Mouse (Mus musculus) yolk sac, embryonic 10.5 days (tissue): Measurements from ENCODE around the gene Gm8369.
"Not testable (repeated sequence)": the region's sequence is repeated elsewhere in the genome, so short reads cannot be mapped to it uniquely, and the experiment has no call there.

ENCODE experiments used
- DNase-seq: peaks from one replicate; pipeline ENCODE4 v3.0.0-alpha.2; 2017; ENCODE audit warnings: low spot score

Gm8369 gene

GRCm38 (mm10) chr19:11485746-11486145 lies at the start of gene Gm8369:
Gm8369 (plus strand) TSS chr19:11485938.
- DNase-seq: no peak

- no peak for DNase-seq
These were observed 42.4 kb upstream of the Gm8369 start, which contains the start of gene Ms4a4b for GRCm38 (mm10) chr19:11443338-11443737. Ms4a4b (plus strand) TSS chr19:11443553.

- DNase-seq: no peak
These were observed 41.8 kb upstream of the Gm8369 start for GRCm38 (mm10) chr19:11443964-11444363.

GRCm38 (mm10) chr19:11447238-11447637 lies 38.5 kb upstream of the Gm8369 start:
- DNase-seq: no peak

GRCm38 (mm10) chr19:11459041-11459440 lies 26.7 kb upstream of the Gm8369 start:
- not testable (repeated sequence) for DNase-seq

- DNase-seq: not testable (repeated sequence)
These were observed 20.9 kb upstream of the Gm8369 start for GRCm38 (mm10) chr19:11464795-11465194.

GRCm38 (mm10) chr19:11466471-11466870 lies 19.3 kb upstream of the Gm8369 start:
- DNase-seq: no peak

- not testable (repeated sequence) for DNase-seq
These were observed 17.4 kb upstream of the Gm8369 start for GRCm38 (mm10) chr19:11468361-11468760.

GRCm38 (mm10) chr19:11469215-11469614 lies 16.5 kb upstream of the Gm8369 start, which contains the start of gene Ms4a6c:
Ms4a6c (plus strand) TSS chr19:11469366.
- DNase-seq: not testable (repeated sequence)

GRCm38 (mm10) chr19:11479714-11480113 lies 6.0 kb upstream of the Gm8369 start:
- no peak for DNase-seq

GRCm38 (mm10) chr19:11482684-11483083 lies 3.1 kb upstream of the Gm8369 start:
- no peak for DNase-seq

- DNase-seq: no peak
These were observed 1.8 kb upstream of the Gm8369 start for GRCm38 (mm10) chr19:11483941-11484340.

- DNase-seq: no peak
These were observed 1.4 kb upstream of the Gm8369 start for GRCm38 (mm10) chr19:11484388-11484787.

- no peak for DNase-seq
These were observed 472 bp upstream of the Gm8369 start for GRCm38 (mm10) chr19:11485266-11485665.

GRCm38 (mm10) chr19:11486599-11486998 lies 861 bp downstream of the Gm8369 start:
- DNase-seq: no peak

- DNase-seq: no peak
These were observed 5.9 kb downstream of the Gm8369 start for GRCm38 (mm10) chr19:11491406-11492189.

GRCm38 (mm10) chr19:11492671-11493070 lies 6.9 kb downstream of the Gm8369 start:
- no peak for DNase-seq

- no peak for DNase-seq
These were observed 8.8 kb downstream of the Gm8369 start for GRCm38 (mm10) chr19:11494519-11494918.

GRCm38 (mm10) chr19:11496361-11496760 lies 10.6 kb downstream of the Gm8369 start:
- no peak for DNase-seq

GRCm38 (mm10) chr19:11497300-11497699 lies 11.6 kb downstream of the Gm8369 start:
- not testable (repeated sequence) for DNase-seq

GRCm38 (mm10) chr19:11500796-11501195 lies 15.1 kb downstream of the Gm8369 start:
- no peak for DNase-seq

GRCm38 (mm10) chr19:11501326-11501725 lies 15.6 kb downstream of the Gm8369 start:
- no peak for DNase-seq

- DNase-seq: no peak
These were observed 19.1 kb downstream of the Gm8369 start for GRCm38 (mm10) chr19:11504857-11505256.

GRCm38 (mm10) chr19:11513458-11513857 lies 27.7 kb downstream of the Gm8369 start:
- no peak for DNase-seq
